Mouse (Mus musculus) G1E (cell line): ENCODE measurements around the gene Fggy. TPM values are rescaled to one million over a fixed set of nuclear protein-coding genes. Genes with fewer than 3 reads are reported as not detected.

ENCODE experiments used
- ATAC-seq: 2 replicates; pipeline ENCODE4 v1.8.0; 2016; ENCODE audit warnings: mild to moderate bottlenecking; ENCODE audit not compliant: insufficient number of reproducible peaks, poor library complexity, low FRiP score, severe bottlenecking; ENCODE audit errors: extremely low read depth
- DNase-seq: peaks from one replicate; pipeline ENCODE4 v3.0.0; 2012; ENCODE audit warnings: low spot score
- H3K27me3 ChIP-seq: 2 replicates; pipeline ENCODE4 v1.6.1; 2012; ENCODE audit warnings: mild to moderate bottlenecking, low read length, inconsistent platforms; ENCODE audit not compliant: insufficient read depth
- H3K36me3 ChIP-seq: replicated peaks from 2 replicates; pipeline ENCODE3; 2012; ENCODE audit warnings: mild to moderate bottlenecking, inconsistent platforms
- H3K4me1 ChIP-seq: 2 replicates; pipeline ENCODE4 v1.6.1; 2012; ENCODE audit warnings: low read depth, low read length, inconsistent platforms, mixed read lengths; ENCODE audit not compliant: insufficient read depth
- H3K4me3 ChIP-seq: 2 replicates; pipeline ENCODE4 v1.5.1; 2012; ENCODE audit warnings: low read depth, mild to moderate bottlenecking, inconsistent platforms, low read length, moderate library complexity, mixed read lengths
- H3K9me3 ChIP-seq: replicated peaks from 2 replicates; pipeline ENCODE4 v1.6.1; 2012; ENCODE audit warnings: inconsistent platforms
- CTCF ChIP-seq: IDR thresholded peaks from 2 replicates; pipeline ENCODE4 v1.5.1; 2012; ENCODE audit warnings: low read depth, low read length, inconsistent platforms, mixed read lengths
- GATA1 ChIP-seq: IDR thresholded peaks from 2 replicates; pipeline ENCODE4 v1.6.1; 2012; ENCODE audit warnings: borderline replicate concordance, low read length, inconsistent platforms, mixed read lengths
- GATA2 ChIP-seq: IDR thresholded peaks from 2 replicates; pipeline ENCODE4 v1.6.1; 2012; ENCODE audit warnings: low read depth, low read length, inconsistent platforms, borderline replicate concordance
- POLR2AphosphoS5 ChIP-seq: IDR thresholded peaks from 2 replicates; pipeline ENCODE4 v1.6.1; 2012; ENCODE audit warnings: low read depth, low read length, inconsistent platforms; ENCODE audit not compliant: insufficient replicate concordance
- TAL1 ChIP-seq: conservative IDR thresholded peaks from 2 replicates; pipeline ENCODE4 v1.6.1; 2012; ENCODE audit warnings: low read depth, low read length, inconsistent platforms, mixed read lengths
- polyA plus RNA-seq: library from polyadenylated mRNA; stranded (reverse); fragments of >175 nt; gene quantifications from 2 replicates; pipeline ENCODE4 v1.2.3, GENCODE M21; 2012
- total RNA-seq, 2 experiments: library from RNA; stranded (forward) in 1 of 2; stranded (reverse) in 1 of 2; fragments of 200-1000 nt in 1 of 2; fragments of >200 nt in 1 of 2; fragmentation: Nextera tagmentation in 1 of 2; gene quantifications; 2 replicates each; pipeline ENCODE4 v1.2.3; 2014 to 2017

Fggy gene
- total and polyA plus RNA-seq, 3 experiments = not detected

GRCm38 (mm10) chr4:95741115-95741734 lies 183.9 kb downstream of the Fggy start:
- no peaks in the 10 kb centered on the region for H3K36me3 ChIP-seq
- ATAC-seq (no peak), DNase-seq (no peak)
- no peaks in the 10 kb centered on the region; the same call in 1 of the 2 replicates for H3K9me3 ChIP-seq
- H3K27me3 ChIP-seq = no peaks in the 10 kb centered on the region
- no peaks in the 10 kb centered on the region for H3K4me1 ChIP-seq
- H3K4me3 ChIP-seq = no peak overlapping the region
- TF ChIP-seq CTCF = no peak
- TF ChIP-seq POLR2AphosphoS5 = no peak
- TF ChIP-seq GATA2 = no peak
- TF ChIP-seq GATA1 = no peak
- no peak for TF ChIP-seq TAL1

- DNase-seq (no peak), ATAC-seq (no peak)
- Histone ChIP-seq H3K27me3 (no peaks in the 10 kb centered on the region), H3K9me3 (no peaks in the 10 kb centered on the region; the same call in 1 of the 2 replicates), H3K4me3 (no peak overlapping the region), H3K4me1 (no peaks in the 10 kb centered on the region), H3K36me3 (no peaks in the 10 kb centered on the region)
- TF ChIP-seq TAL1 (no peak), POLR2AphosphoS5 (no peak), GATA1 (no peak), GATA2 (no peak), CTCF (no peak)
Observed at GRCm38 (mm10) chr4:95742986-95743385, 185.7 kb downstream of the Fggy start.

GRCm38 (mm10) chr4:95746954-95747353 lies 189.6 kb downstream of the Fggy start:
- Histone ChIP-seq H3K27me3 (no peaks in the 10 kb centered on the region), H3K4me1 (no peaks in the 10 kb centered on the region), H3K4me3 (no peak overlapping the region), H3K36me3 (no peaks in the 10 kb centered on the region), H3K9me3 (peaks cover 4% of the 10 kb centered on the region)
- TF ChIP-seq POLR2AphosphoS5 (no peak), TAL1 (no peak)
- DNase-seq (no peak), ATAC-seq (no peak)

- DNase-seq (no peak), ATAC-seq (no peak)
- TF ChIP-seq CTCF = no peak
- no peak for TF ChIP-seq GATA1
- no peak for TF ChIP-seq GATA2
- no peak for TF ChIP-seq TAL1
- TF ChIP-seq POLR2AphosphoS5 = no peak
- Histone ChIP-seq H3K27me3 (no peaks in the 10 kb centered on the region), H3K9me3 (peaks cover 4% of the 10 kb centered on the region), H3K4me1 (no peaks in the 10 kb centered on the region), H3K36me3 (no peaks in the 10 kb centered on the region), H3K4me3 (no peak overlapping the region)
Observed at GRCm38 (mm10) chr4:95747415-95748202, 190.3 kb downstream of the Fggy start.

- TF ChIP-seq POLR2AphosphoS5 = no peak
- TF ChIP-seq GATA1 = no peak
- TF ChIP-seq TAL1 = no peak
- no peak for TF ChIP-seq CTCF
- no peak for TF ChIP-seq GATA2
- ATAC-seq = no peak
Observed at GRCm38 (mm10) chr4:95750186-95750585, 192.9 kb downstream of the Fggy start.

GRCm38 (mm10) chr4:95752538-95753188 lies 195.4 kb downstream of the Fggy start:
- no peaks in the 10 kb centered on the region for H3K4me1 ChIP-seq
- peaks cover 4% of the 10 kb centered on the region; the same call in 1 of the 2 replicates for H3K9me3 ChIP-seq
- TF ChIP-seq TAL1 = no peak
- no peak for TF ChIP-seq CTCF
- TF ChIP-seq GATA2 = no peak
- no peak for TF ChIP-seq POLR2AphosphoS5
- TF ChIP-seq GATA1 = no peak
- H3K36me3 ChIP-seq = no peaks in the 10 kb centered on the region
- DNase-seq = no peak
- ATAC-seq = no peak
- no peak overlapping the region for H3K4me3 ChIP-seq
- no peaks in the 10 kb centered on the region for H3K27me3 ChIP-seq

More at GRCm38 (mm10) chr4:95750186-95750585, 192.9 kb downstream of the Fggy start:
- Histone ChIP-seq H3K4me3 (no peak overlapping the region), H3K36me3 (no peaks in the 10 kb centered on the region), H3K9me3 (peaks cover 4% of the 10 kb centered on the region), H3K4me1 (no peaks in the 10 kb centered on the region), H3K27me3 (no peaks in the 10 kb centered on the region)
- no peak for DNase-seq
